In the genomic region with DNA sequence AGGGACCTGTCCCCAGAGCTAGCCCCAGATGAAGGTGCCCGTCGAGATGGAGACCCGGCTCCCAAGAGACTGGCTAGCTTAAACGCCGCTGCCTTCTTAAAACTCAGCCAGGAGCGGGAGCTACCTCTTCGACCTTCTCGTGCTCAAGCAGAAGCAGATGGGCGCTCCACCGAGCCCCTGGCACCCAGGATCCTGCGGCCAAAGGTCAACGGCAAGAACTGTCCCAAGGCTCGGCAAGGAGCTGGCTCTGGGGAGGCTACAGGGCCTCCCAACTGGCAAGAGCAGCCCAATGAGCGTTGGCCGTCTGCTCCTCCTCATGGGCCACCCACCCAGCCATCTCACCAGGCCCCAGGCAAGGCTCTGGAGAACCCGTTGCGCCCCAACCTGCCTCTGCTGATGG, we compare ENCODE assay signal across 13 mouse cellular contexts.
"Had no signal": no experiment of that assay in that cellular context is flagged by ENCODE, and none has a peak within 500 bp of the region (broad histone marks: within the 10 kb centered on the region; RNA-seq: fewer than 3 reads in every experiment).

No protein-coding gene starts in this region.

- H3K4me3 ChIP-seq: intestine, embryonic 15.5 days; layer of hippocampus, adult 2 months; limb, embryonic 13.5 days; liver, embryonic 12.5 days; lung, embryonic 15.5 days; megakaryocyte, embryonic 14.5 days; midbrain, embryonic 12.5 days had no signal

- DNase-seq: lung, postnatal 14 days; right cerebral cortex, postnatal 25 days; thymus, adult 2 months; thymus, postnatal 25 days had no signal

- H3K9ac ChIP-seq: intestine, embryonic 15.5 days; limb, embryonic 13.5 days; liver, embryonic 12.5 days; lung, embryonic 15.5 days; midbrain, embryonic 12.5 days had no signal

- H3K27me3 ChIP-seq: intestine, embryonic 15.5 days; limb, embryonic 13.5 days; liver, embryonic 12.5 days; lung, embryonic 15.5 days; midbrain, embryonic 12.5 days had no signal

- H3K27ac ChIP-seq: intestine, embryonic 15.5 days; kidney, postnatal 0 days; layer of hippocampus, adult 2 months; limb, embryonic 13.5 days; liver, embryonic 12.5 days; lung, embryonic 15.5 days; macrophage; midbrain, embryonic 12.5 days had no signal

- ATAC-seq: intestine, embryonic 15.5 days; liver, embryonic 12.5 days had no signal

- H3K9me3 ChIP-seq: intestine, embryonic 15.5 days; limb, embryonic 13.5 days; liver, embryonic 12.5 days; lung, embryonic 15.5 days; megakaryocyte, embryonic 14.5 days; midbrain, embryonic 12.5 days had no signal

- H3K4me2 ChIP-seq: intestine, embryonic 15.5 days; limb, embryonic 13.5 days; liver, embryonic 12.5 days; lung, embryonic 15.5 days; midbrain, embryonic 12.5 days had no signal
